8 mouse cellular contexts compared by ENCODE assay signal in genomic region chr4:75278197-75279175, GRCm38 (mm10). TPM values are rescaled to one million over a fixed set of nuclear protein-coding genes. Genes with fewer than 3 reads are reported as not detected.
DNase-seq lines count a peak whose midpoint lies in the region; ATAC-seq and TF ChIP-seq lines count a peak whose summit lies in the region.

TSS of gene Dmac1 (minus strand) at chr4:75278305.

- no peak within 1 kb of the TSS for H3K27ac ChIP-seq in forebrain, embryonic 12.5 days
- H3K27ac ChIP-seq in heart, postnatal 0 days (ENCODE audit: low read depth): 0 out of 2 replicates have a peak within 1 kb of the TSS, but pooled peaks have one; percentile 49
- no peak within 1 kb of the TSS for H3K27ac ChIP-seq in liver, embryonic 16.5 days (ENCODE audit: low read length)
- 0 out of 2 replicates have a peak within 1 kb of the TSS, but pooled peaks have one; percentile 59 for H3K27ac ChIP-seq in neural tube, embryonic 13.5 days (replicated peaks)
- H3K27ac ChIP-seq in testis, adult 2 months (ENCODE audit: control insufficient read depth, insufficient read depth, low read depth, low read length): no peak within 1 kb of the TSS

- H3K4me3 ChIP-seq in E14TG2a.4 (replicated peaks; ENCODE audit: low read length): peak within 1 kb of the TSS; percentile 96
- peak within 1 kb of the TSS; percentile 84 for H3K4me3 ChIP-seq in forebrain, embryonic 12.5 days (replicated peaks)
- H3K4me3 ChIP-seq in heart, postnatal 0 days (ENCODE audit: low read depth, low read length): peak within 1 kb of the TSS; percentile 97
- peak within 1 kb of the TSS; percentile 83 for H3K4me3 ChIP-seq in liver, embryonic 16.5 days (ENCODE audit: low read depth, low read length)
- peak within 1 kb of the TSS; percentile 86 for H3K4me3 ChIP-seq in neural tube, embryonic 13.5 days
- H3K4me3 ChIP-seq in testis, adult 2 months (ENCODE audit: control insufficient read depth, low read depth, low read length): peak within 1 kb of the TSS; percentile 89

- H3K4me1 ChIP-seq in E14TG2a.4 (replicated peaks; ENCODE audit: low read depth, low read length): peaks cover 5% of the 10 kb centered on the region
- peaks cover 3% of the 10 kb centered on the region; the same call in 1 of the 2 replicates for H3K4me1 ChIP-seq in forebrain, embryonic 12.5 days
- H3K4me1 ChIP-seq in heart, postnatal 0 days (ENCODE audit: control insufficient read depth, insufficient read depth): peaks cover 4% of the 10 kb centered on the region; the same call in 1 of the 2 replicates
- H3K4me1 ChIP-seq in liver, embryonic 16.5 days (ENCODE audit: control insufficient read depth, low read depth, low read length): peaks cover 3% of the 10 kb centered on the region
- peaks cover 10% of the 10 kb centered on the region; the same call in 1 of the 2 replicates for H3K4me1 ChIP-seq in neural tube, embryonic 13.5 days (replicated peaks)
- H3K4me1 ChIP-seq in testis, adult 2 months (ENCODE audit: control insufficient read depth, insufficient read depth, low read length): peaks cover 2% of the 10 kb centered on the region; the same call in 1 of the 2 replicates

- no peaks in the 10 kb centered on the region for H3K9me3 ChIP-seq in E14TG2a.4 (ENCODE audit: low read length)
- no peaks in the 10 kb centered on the region for H3K9me3 ChIP-seq in forebrain, embryonic 12.5 days
- H3K9me3 ChIP-seq in heart, postnatal 0 days (replicated peaks; ENCODE audit: control insufficient read depth, low read length): no peaks in the 10 kb centered on the region
- H3K9me3 ChIP-seq in liver, embryonic 16.5 days (replicated peaks; ENCODE audit: control insufficient read depth, low read length): no peaks in the 10 kb centered on the region
- no peaks in the 10 kb centered on the region for H3K9me3 ChIP-seq in neural tube, embryonic 13.5 days

- H3K36me3 ChIP-seq in E14TG2a.4 (ENCODE audit: insufficient read depth, low read length): peaks cover 10% of the 10 kb centered on the region
- peaks cover 6% of the 10 kb centered on the region for H3K36me3 ChIP-seq in forebrain, embryonic 12.5 days (replicated peaks)
- H3K36me3 ChIP-seq in heart, postnatal 0 days (replicated peaks; ENCODE audit: control insufficient read depth, insufficient read depth, low read length): no peaks in the 10 kb centered on the region
- H3K36me3 ChIP-seq in liver, embryonic 16.5 days (ENCODE audit: control insufficient read depth, insufficient read depth): no peaks in the 10 kb centered on the region
- peaks cover 18% of the 10 kb centered on the region for H3K36me3 ChIP-seq in neural tube, embryonic 13.5 days
- H3K36me3 ChIP-seq in testis, adult 2 months (ENCODE audit: control insufficient read depth, insufficient read depth, low read length): no peaks in the 10 kb centered on the region

- DNase-seq in c-Kit-positive CD71-positive TER-119-positive erythroid progenitor cells, embryonic 14.5 days (ENCODE audit: low spot score): peak; percentile 90
- peak; percentile 91 for DNase-seq in heart, postnatal 0 days (ENCODE audit: low spot score)
- DNase-seq in kidney, postnatal 4 days: peak; percentile 95 to 96

- peak; percentile 96 for ATAC-seq in forebrain, embryonic 12.5 days (ENCODE audit: low FRiP score)
- peak; percentile 94 for ATAC-seq in heart, postnatal 0 days (ENCODE audit: insufficient read depth, low read depth)
- peak; percentile 94 for ATAC-seq in liver, embryonic 16.5 days (ENCODE audit: low read depth)
- ATAC-seq in neural tube, embryonic 13.5 days (ENCODE audit: low read depth): peak; percentile 97

- WGBS in forebrain, embryonic 12.5 days: 19% methylated on average over 23 of the region's 23 CpGs
- 17% methylated on average over 23 of the region's 23 CpGs for WGBS in heart, postnatal 0 days
- WGBS in liver, embryonic 16.5 days (ENCODE audit: insufficient replicate concordance): 5% methylated on average over 23 of the region's 23 CpGs
- 18% methylated on average over 23 of the region's 23 CpGs for WGBS in neural tube, embryonic 13.5 days

- TF ChIP-seq POLR2A in testis, adult 2 months (IDR thresholded peaks at IDR 0.05; ENCODE audit: control insufficient read depth, low read depth, low read length): peak; percentile 63

- no peak for TF ChIP-seq EP300 in heart, postnatal 0 days (IDR thresholded peaks at IDR 0.05; ENCODE audit: low read depth)

- peak within 1 kb of the TSS; percentile 69 for H3K4me2 ChIP-seq in forebrain, embryonic 12.5 days
- peak within 1 kb of the TSS; percentile 71 for H3K4me2 ChIP-seq in heart, postnatal 0 days (ENCODE audit: low read depth, low read length)
- peak within 1 kb of the TSS; percentile 72 for H3K4me2 ChIP-seq in liver, embryonic 16.5 days (ENCODE audit: low read depth, low read length)
- peak within 1 kb of the TSS; percentile 67 for H3K4me2 ChIP-seq in neural tube, embryonic 13.5 days

- no peaks in the 10 kb centered on the region for H3K27me3 ChIP-seq in E14TG2a.4 (ENCODE audit: insufficient read depth, low read length)
- no peaks in the 10 kb centered on the region for H3K27me3 ChIP-seq in forebrain, embryonic 12.5 days
- H3K27me3 ChIP-seq in heart, postnatal 0 days (ENCODE audit: control insufficient read depth, insufficient read depth, low read length): no peaks in the 10 kb centered on the region
- no peaks in the 10 kb centered on the region for H3K27me3 ChIP-seq in liver, embryonic 16.5 days (ENCODE audit: control insufficient read depth, insufficient read depth, low read depth, low read length)
- H3K27me3 ChIP-seq in neural tube, embryonic 13.5 days: no peaks in the 10 kb centered on the region
- no peaks in the 10 kb centered on the region for H3K27me3 ChIP-seq in testis, adult 2 months (ENCODE audit: control insufficient read depth, insufficient read depth, low read length)

- H3K9ac ChIP-seq in forebrain, embryonic 12.5 days: peak within 1 kb of the TSS; percentile 87
- H3K9ac ChIP-seq in heart, postnatal 0 days (replicated peaks; ENCODE audit: low read depth, low read length): peak within 1 kb of the TSS; percentile 91
- peak within 1 kb of the TSS; percentile 85 for H3K9ac ChIP-seq in liver, embryonic 16.5 days (ENCODE audit: low read depth, low read length)
- peak within 1 kb of the TSS; percentile 94 for H3K9ac ChIP-seq in neural tube, embryonic 13.5 days

- no peak for TF ChIP-seq CTCF in E14TG2a.4 (conservative IDR thresholded peaks at IDR 0.05; ENCODE audit: low read length)
- no peak for TF ChIP-seq CTCF in heart, postnatal 0 days (IDR thresholded peaks at IDR 0.05; ENCODE audit: low read depth)
- no peak for TF ChIP-seq CTCF in testis, adult 2 months (IDR thresholded peaks at IDR 0.05; ENCODE audit: control insufficient read depth, insufficient read depth, insufficient replicate concordance, low read depth, low read length)

RNA-seq across cellular contexts. Expression of gene Dmac1, which starts in this region (rescaled TPM):
- 114 and 118 TPM in 2 replicates for polyA plus RNA-seq in forebrain, embryonic 12.5 days (2016; fragmentation: Nextera tagmentation; extraction: Ambion mirVana)
- total RNA-seq in heart, postnatal 0 days (2014; rRNA removed; ENCODE audit: low replicate concordance): 83.9 and 96.4 TPM in 2 replicates
- 123 and 126 TPM in 2 replicates for polyA plus RNA-seq in heart, postnatal 0 days (2015; fragmentation: Nextera tagmentation; extraction: Ambion mirVana)
- 44.7 and 47.5 TPM in 2 replicates for polyA plus RNA-seq in liver, embryonic 16.5 days (2015; fragmentation: Nextera tagmentation; extraction: Ambion mirVana)
- polyA plus RNA-seq in neural tube, embryonic 13.5 days (2015; fragmentation: Nextera tagmentation; extraction: Ambion mirVana): 92.3 and 110 TPM in 2 replicates
- polyA plus RNA-seq in testis, adult 2 months (2012; rRNA removed): 24.7 and 31.9 TPM in 2 replicates

Comparison
In these comparisons a context has a peak if more than half of its experiments do, and no peak if none do; other contexts are left out.
1. H3K27ac ChIP-seq: peak in heart, postnatal 0 days (single experiment) and neural tube, embryonic 13.5 days (single experiment); none in forebrain, embryonic 12.5 days (single experiment), liver, embryonic 16.5 days (single experiment) and testis, adult 2 months (single experiment).
2. Peak in every context shown above with its lines, with median percentiles within 50 percentile points of each other: H3K4me3 ChIP-seq, DNase-seq, ATAC-seq, H3K4me2 ChIP-seq and H3K9ac ChIP-seq.